In genomic region chr1:80576898-80577297, GRCm38 (mm10) we compare ENCODE assay signal across 9 mouse cellular contexts.
A peak's percentile ranks its signal among the peaks of the same experiment; 100 is the strongest.
DNase-seq lines count a peak whose midpoint lies in the region; ATAC-seq and TF ChIP-seq lines count a peak whose summit lies in the region.
"Had no signal": no experiment of that assay in that cellular context is flagged by ENCODE, and none has a peak within 500 bp of the region (broad histone marks: within the 10 kb centered on the region; RNA-seq: fewer than 3 reads in every experiment).

No protein-coding gene starts in this region.

- H3K4me3 ChIP-seq in liver, embryonic 14.5 days (ENCODE audit: insufficient read depth in 1 of 2, low read depth in 2 of 2, low read length in 2 of 2) = no peak overlapping the region
- no peak overlapping the region for H3K4me3 ChIP-seq in liver, embryonic 12.5 days
- no peak overlapping the region for H3K4me3 ChIP-seq in liver, postnatal 0 days (ENCODE audit: low read depth, low read length)
- H3K4me3 ChIP-seq in hindbrain, embryonic 14.5 days (replicated peaks; ENCODE audit: low read length) = no peak overlapping the region
- H3K4me3 ChIP-seq: lung, embryonic 15.5 days had no signal

- no peak overlapping the region for H3K9ac ChIP-seq in liver, embryonic 14.5 days (replicated peaks)
- H3K9ac ChIP-seq in liver, embryonic 12.5 days = no peak overlapping the region
- H3K9ac ChIP-seq in liver, postnatal 0 days (replicated peaks) = no peak overlapping the region
- no peak overlapping the region for H3K9ac ChIP-seq in hindbrain, embryonic 14.5 days
- H3K9ac ChIP-seq: lung, embryonic 15.5 days had no signal

- peak; percentile 47; the same call in 1 of the 2 replicates for TF ChIP-seq CTCF in liver, embryonic 14.5 days (IDR thresholded peaks at IDR 0.05; ENCODE audit: low read depth)
- TF ChIP-seq CTCF in liver, postnatal 0 days (IDR thresholded peaks at IDR 0.05; ENCODE audit: low read depth) = peak; percentile 54

- H3K27me3 ChIP-seq in liver, embryonic 14.5 days (ENCODE audit: control insufficient read depth, insufficient read depth, low read length) = no peaks in the 10 kb centered on the region
- H3K27me3 ChIP-seq in liver, embryonic 12.5 days (replicated peaks) = no peaks in the 10 kb centered on the region
- no peaks in the 10 kb centered on the region for H3K27me3 ChIP-seq in liver, postnatal 0 days (ENCODE audit: insufficient read depth, low read length)
- no peaks in the 10 kb centered on the region for H3K27me3 ChIP-seq in hindbrain, embryonic 14.5 days (ENCODE audit: control insufficient read depth, insufficient read depth, low read length)
- H3K27me3 ChIP-seq: lung, embryonic 15.5 days had no signal

- peak; percentile 33 to 35 for DNase-seq in cerebellum, postnatal 10 days
- DNase-seq in cerebellum, adult 9-11 months = no peak
- DNase-seq in liver, embryonic 14.5 days (ENCODE audit: low read depth in 3 of 3, low spot score in 3 of 3) = no peak
- peak; percentile 24 for DNase-seq in liver, postnatal 0 days
- DNase-seq in thymus, postnatal 14 days = peak; percentile 69
- DNase-seq in cerebellum, adult 9-10 months = no peak
- no peak for DNase-seq in hindbrain, embryonic 14.5 days (ENCODE audit: low spot score)

- WGBS in liver, embryonic 14.5 days (ENCODE audit: insufficient replicate concordance) = 70% methylated on average over 2 of the region's 2 CpGs
- WGBS in liver, embryonic 12.5 days (ENCODE audit: insufficient replicate concordance) = 66% methylated on average over 2 of the region's 2 CpGs
- 75% methylated on average over 2 of the region's 2 CpGs for WGBS in liver, postnatal 0 days (ENCODE audit: insufficient replicate concordance)
- WGBS in hindbrain, embryonic 14.5 days = 87% methylated on average over 2 of the region's 2 CpGs

- H3K36me3 ChIP-seq in liver, embryonic 14.5 days (replicated peaks; ENCODE audit: control insufficient read depth, insufficient read depth, low read depth) = no peaks in the 10 kb centered on the region
- no peaks in the 10 kb centered on the region for H3K36me3 ChIP-seq in liver, embryonic 12.5 days
- H3K36me3 ChIP-seq in liver, postnatal 0 days (replicated peaks; ENCODE audit: insufficient read depth, low read length) = no peaks in the 10 kb centered on the region; the same call in 1 of the 2 replicates
- H3K36me3 ChIP-seq in hindbrain, embryonic 14.5 days (replicated peaks; ENCODE audit: control insufficient read depth, insufficient read depth) = no peaks in the 10 kb centered on the region
- H3K36me3 ChIP-seq: lung, embryonic 15.5 days had no signal

- no peak for ATAC-seq in liver, embryonic 14.5 days (ENCODE audit: insufficient read depth)
- no peak for ATAC-seq in liver, embryonic 12.5 days
- ATAC-seq in liver, postnatal 0 days = no peak
- ATAC-seq in hindbrain, embryonic 14.5 days (ENCODE audit: low FRiP score) = no peak

- H3K9me3 ChIP-seq in liver, embryonic 14.5 days (ENCODE audit: control insufficient read depth, low read length) = no peaks in the 10 kb centered on the region
- H3K9me3 ChIP-seq in liver, embryonic 12.5 days (replicated peaks) = no peaks in the 10 kb centered on the region
- H3K9me3 ChIP-seq in liver, postnatal 0 days (ENCODE audit: low read length) = no peaks in the 10 kb centered on the region
- no peaks in the 10 kb centered on the region for H3K9me3 ChIP-seq in hindbrain, embryonic 14.5 days (ENCODE audit: control insufficient read depth, low read length)
- H3K9me3 ChIP-seq: lung, embryonic 15.5 days had no signal

- TF ChIP-seq EP300 in liver, embryonic 14.5 days (IDR thresholded peaks at IDR 0.05; ENCODE audit: low read depth) = no peak
- no peak for TF ChIP-seq EP300 in liver, postnatal 0 days (IDR thresholded peaks at IDR 0.05; ENCODE audit: low read depth)

- H3K27ac ChIP-seq in liver, embryonic 14.5 days = no peak overlapping the region
- H3K27ac ChIP-seq in liver, embryonic 12.5 days = no peak overlapping the region
- no peak overlapping the region for H3K27ac ChIP-seq in liver, postnatal 0 days (ENCODE audit: low read depth)
- no peak overlapping the region for H3K27ac ChIP-seq in hindbrain, embryonic 14.5 days
- H3K27ac ChIP-seq: lung, embryonic 15.5 days had no signal

- H3K4me1 ChIP-seq in liver, embryonic 14.5 days (replicated peaks; ENCODE audit: control insufficient read depth in 2 of 2, insufficient read depth in 2 of 2, low read length in 1 of 2) = no peaks in the 10 kb centered on the region
- no peaks in the 10 kb centered on the region for H3K4me1 ChIP-seq in liver, embryonic 12.5 days
- H3K4me1 ChIP-seq in liver, postnatal 0 days (ENCODE audit: insufficient read depth) = no peaks in the 10 kb centered on the region
- H3K4me1 ChIP-seq in hindbrain, embryonic 14.5 days (replicated peaks; ENCODE audit: control insufficient read depth, insufficient read depth, low read length) = no peaks in the 10 kb centered on the region
- H3K4me1 ChIP-seq: lung, embryonic 15.5 days had no signal

- no peak overlapping the region for H3K4me2 ChIP-seq in liver, embryonic 14.5 days (ENCODE audit: low read depth)
- H3K4me2 ChIP-seq in liver, embryonic 12.5 days = no peak overlapping the region
- H3K4me2 ChIP-seq in liver, postnatal 0 days (ENCODE audit: low read depth, low read length) = no peak overlapping the region
- H3K4me2 ChIP-seq in hindbrain, embryonic 14.5 days (replicated peaks) = no peak overlapping the region
- H3K4me2 ChIP-seq: lung, embryonic 15.5 days had no signal

Comparison
In these comparisons a context has a peak if more than half of its experiments do, and no peak if none do; other contexts are left out.
1. DNase-seq: peak in cerebellum, postnatal 10 days (2 of 2), liver, postnatal 0 days (single experiment) and thymus, postnatal 14 days (single experiment); none in cerebellum, adult 9-11 months (single experiment), liver, embryonic 14.5 days (0 of 3), cerebellum, adult 9-10 months (single experiment) and hindbrain, embryonic 14.5 days (single experiment).